Mouse (Mus musculus) small intestine, adult 2 months (tissue): ENCODE measurements at regions not wholly inside any gene's neighbourhood (a gene's known extent, or its start where the extent isn't known, plus 50 kb on each side); places are given as distances from the start of the nearest gene placed in this dataset.

ENCODE experiments used
- CTCF ChIP-seq: fragments of 200-500 bp; IDR thresholded peaks from 2 replicates; pipeline ENCODE4 v1.5.1; 2012; ENCODE audit warnings: low read depth, mild to moderate bottlenecking, control low read depth, inconsistent platforms, low read length, moderate library complexity, mixed read lengths; ENCODE audit not compliant: insufficient replicate concordance, insufficient read length; ENCODE audit errors: extremely low read depth
- POLR2A ChIP-seq: fragments of 200-500 bp; IDR thresholded peaks from 2 replicates; pipeline ENCODE4 v1.6.1; 2012; ENCODE audit warnings: low read depth, mild to moderate bottlenecking, control low read depth, inconsistent platforms, low read length, moderate library complexity

DNA sequence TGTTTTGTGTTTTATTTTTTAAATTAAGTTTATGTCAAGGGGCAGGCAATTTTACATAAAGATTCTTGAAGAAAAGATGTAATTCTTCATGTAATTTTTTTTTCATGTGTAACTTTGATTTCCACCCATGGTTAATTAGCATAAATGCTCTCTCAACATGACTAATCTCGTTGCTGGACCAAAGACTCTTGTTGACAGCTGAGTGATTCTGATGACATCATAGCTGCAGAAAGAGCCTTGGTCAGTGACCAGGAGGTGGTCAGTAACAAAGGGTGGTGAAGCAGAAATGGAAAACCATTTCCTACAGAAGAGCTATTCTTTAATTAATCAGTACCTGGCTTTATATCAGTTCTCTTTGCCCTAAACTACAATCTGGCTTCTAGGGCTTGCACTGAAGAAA lies 129.1 kb downstream of the Slc38a4 start:
- TF ChIP-seq POLR2A (no peak), CTCF (no peak)
